Comparison of ENCODE assay signal across 13 mouse cellular contexts in the genomic region with DNA sequence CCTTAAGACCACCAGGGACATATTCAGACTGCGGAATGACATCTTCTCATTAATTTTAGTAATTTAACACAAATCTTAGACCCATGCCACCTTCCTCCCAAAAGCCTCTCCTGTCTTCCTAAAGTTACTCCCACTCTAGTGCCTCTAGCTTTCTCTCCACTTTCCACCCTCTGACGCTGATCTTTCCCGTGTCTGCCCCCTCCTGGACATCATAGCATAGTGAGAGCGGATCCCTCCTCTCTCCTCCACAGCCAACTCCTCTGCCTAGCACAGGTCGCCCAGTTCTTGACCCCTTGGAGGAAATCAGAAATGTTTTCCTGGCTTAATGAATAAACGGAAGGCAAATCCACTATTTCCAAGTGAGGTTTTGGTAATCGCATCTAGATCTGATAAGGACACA.
DNase-seq lines count a peak whose midpoint lies in the region; ATAC-seq and TF ChIP-seq lines count a peak whose summit lies in the region.
"Had no signal": no experiment of that assay in that cellular context is flagged by ENCODE, and none has a peak within 500 bp of the region (broad histone marks: within the 10 kb centered on the region; RNA-seq: fewer than 3 reads in every experiment).

No protein-coding gene starts in this region.

- no peaks in the 10 kb centered on the region for H3K27me3 ChIP-seq in forebrain, postnatal 0 days (ENCODE audit: insufficient read depth, low read length)
- H3K27me3 ChIP-seq in forebrain, embryonic 10.5 days (ENCODE audit: poor library complexity, severe bottlenecking) = no peaks in the 10 kb centered on the region
- H3K27me3 ChIP-seq in lung, embryonic 14.5 days (ENCODE audit: insufficient read depth, low read length) = no peaks in the 10 kb centered on the region
- H3K27me3 ChIP-seq: neural tube, embryonic 13.5 days had no signal

- no peak for ATAC-seq in forebrain, postnatal 0 days
- ATAC-seq in lung, embryonic 14.5 days (ENCODE audit: insufficient read depth) = no peak
- ATAC-seq: activated CD4-positive, CD25-positive, alpha-beta regulatory T cell, adult 4 months had no signal

- in situ Hi-C loops in ES-E14 (cut with MboI; ENCODE audit: low sequenced_read_pairs in 2 of 2, unreplicated experiment in 2 of 2) = no loop called here

- TF ChIP-seq CTCF in forebrain, postnatal 0 days (IDR thresholded peaks at IDR 0.05; ENCODE audit: low read depth) = peak; percentile 30
- peak; percentile 40 for TF ChIP-seq CTCF in lung, embryonic 14.5 days (IDR thresholded peaks at IDR 0.05; ENCODE audit: low read depth)

- no peaks in the 10 kb centered on the region for H3K4me1 ChIP-seq in forebrain, postnatal 0 days (ENCODE audit: insufficient read depth)
- no peaks in the 10 kb centered on the region for H3K4me1 ChIP-seq in forebrain, embryonic 10.5 days
- H3K4me1 ChIP-seq in lung, embryonic 14.5 days (ENCODE audit: insufficient read depth) = no peaks in the 10 kb centered on the region
- H3K4me1 ChIP-seq in ES-E14 (ENCODE audit: control insufficient read depth in 2 of 2, insufficient read depth in 2 of 2, low read length in 2 of 2, poor library complexity in 1 of 2) = no peaks in the 10 kb centered on the region
- H3K4me1 ChIP-seq: neural tube, embryonic 13.5 days had no signal

- H3K4me3 ChIP-seq in forebrain, postnatal 0 days (ENCODE audit: low read depth, low read length) = no peak overlapping the region
- H3K4me3 ChIP-seq in forebrain, embryonic 10.5 days = no peak overlapping the region
- H3K4me3 ChIP-seq in lung, embryonic 14.5 days (ENCODE audit: low read depth, low read length) = no peak overlapping the region
- no peak overlapping the region for H3K4me3 ChIP-seq in ES-E14 (ENCODE audit: insufficient read depth in 1 of 2, low read depth in 1 of 2, low read length in 2 of 2, poor library complexity in 1 of 2, severe bottlenecking in 1 of 2)
- H3K4me3 ChIP-seq: neural tube, embryonic 13.5 days had no signal

- H3K9ac ChIP-seq in forebrain, postnatal 0 days = no peak overlapping the region
- H3K9ac ChIP-seq in lung, embryonic 14.5 days = no peak overlapping the region
- H3K9ac ChIP-seq in ES-E14 (ENCODE audit: insufficient read depth, low read depth, low read length, poor library complexity, severe bottlenecking) = no peak overlapping the region
- H3K9ac ChIP-seq: neural tube, embryonic 13.5 days had no signal

- 67% methylated on average over 7 of the region's 7 CpGs for WGBS in forebrain, postnatal 0 days
- WGBS in forebrain, embryonic 10.5 days = 64% methylated on average over 7 of the region's 7 CpGs
- WGBS in lung, embryonic 14.5 days = 50% methylated on average over 7 of the region's 7 CpGs

- H3K36me3 ChIP-seq in forebrain, postnatal 0 days (ENCODE audit: insufficient read depth) = no peaks in the 10 kb centered on the region
- no peaks in the 10 kb centered on the region for H3K36me3 ChIP-seq in forebrain, embryonic 10.5 days (replicated peaks)
- H3K36me3 ChIP-seq in lung, embryonic 14.5 days (ENCODE audit: insufficient read depth) = no peaks in the 10 kb centered on the region
- H3K36me3 ChIP-seq in ES-E14 (ENCODE audit: control insufficient read depth, insufficient read depth, low read length, poor library complexity, severe bottlenecking) = no peaks in the 10 kb centered on the region
- H3K36me3 ChIP-seq: neural tube, embryonic 13.5 days had no signal

- H3K27ac ChIP-seq in forebrain, postnatal 0 days (ENCODE audit: low read depth, low read length) = no peak overlapping the region
- no peak overlapping the region for H3K27ac ChIP-seq in forebrain, embryonic 10.5 days
- no peak overlapping the region for H3K27ac ChIP-seq in lung, embryonic 14.5 days (ENCODE audit: low read depth)
- H3K27ac ChIP-seq in ES-E14 (ENCODE audit: insufficient read depth, low read depth, low read length, poor library complexity, severe bottlenecking) = no peak overlapping the region
- H3K27ac ChIP-seq: neural tube, embryonic 13.5 days had no signal

- H3K4me2 ChIP-seq in forebrain, postnatal 0 days (ENCODE audit: low read depth) = no peak overlapping the region
- H3K4me2 ChIP-seq in lung, embryonic 14.5 days = no peak overlapping the region
- H3K4me2 ChIP-seq: neural tube, embryonic 13.5 days had no signal

- DNase-seq in forebrain, postnatal 0 days = no peak
- DNase-seq in forebrain, embryonic 10.5 days (ENCODE audit: extremely low spot score, low spot score) = no peak
- DNase-seq in lung, embryonic 14.5 days = peak; percentile 22
- no peak for DNase-seq in lung, postnatal 4 days
- DNase-seq in ES-E14 (ENCODE audit: low read depth, low spot score) = peak; percentile 12
- peak; percentile 13 for DNase-seq in embryo, embryonic 9.5 days (ENCODE audit: extremely low spot score)
- no peak for DNase-seq in right cerebral cortex, postnatal 25 days
- no peak for DNase-seq in cerebellum, postnatal 4 days (ENCODE audit: low spot score in 2 of 2)
- DNase-seq: adrenal gland, postnatal 25 days; kidney, adult 18-20 months; thymus, postnatal 36 days had no signal

- H3K9me3 ChIP-seq in forebrain, postnatal 0 days (ENCODE audit: low read length) = no peaks in the 10 kb centered on the region
- no peaks in the 10 kb centered on the region for H3K9me3 ChIP-seq in forebrain, embryonic 10.5 days
- no peaks in the 10 kb centered on the region for H3K9me3 ChIP-seq in lung, embryonic 14.5 days (ENCODE audit: low read depth, low read length)
- H3K9me3 ChIP-seq in ES-E14 (ENCODE audit: control insufficient read depth, insufficient read depth, low read depth, low read length) = no peaks in the 10 kb centered on the region
- H3K9me3 ChIP-seq: neural tube, embryonic 13.5 days had no signal

TF ChIP-seq in ES-E14, 5 proteins besides CTCF, POLR2A, EP300 and RAD21:
- TF ChIP-seq ZC3H11A (IDR thresholded peaks at IDR 0.05; ENCODE audit: borderline replicate concordance, low read depth, low read length) = no peak
- no peak for TF ChIP-seq MAFK (IDR thresholded peaks at IDR 0.05; ENCODE audit: insufficient read depth, low read depth, low read length)
- TF ChIP-seq ZNF384 (IDR thresholded peaks at IDR 0.05; ENCODE audit: low read depth, low read length) = no peak
- TF ChIP-seq HCFC1 (IDR thresholded peaks at IDR 0.05; ENCODE audit: borderline replicate concordance, insufficient read depth, low read length) = no peak
- no peak for TF ChIP-seq CHD2 (IDR thresholded peaks at IDR 0.05; ENCODE audit: low read depth, low read length)

Comparison
In these comparisons a context has a peak if more than half of its experiments do, and no peak if none do; other contexts are left out.
1. DNase-seq: peak in lung, embryonic 14.5 days (single experiment), ES-E14 (single experiment) and embryo, embryonic 9.5 days (single experiment); none in forebrain, postnatal 0 days (single experiment), forebrain, embryonic 10.5 days (single experiment), lung, postnatal 4 days (0 of 2), right cerebral cortex, postnatal 25 days (single experiment) and cerebellum, postnatal 4 days (0 of 2).